Mouse (Mus musculus) kidney, embryonic 14.5 days (tissue): ENCODE data around the gene Clec2g. TPM values are rescaled to one million over a fixed set of nuclear protein-coding genes. Genes with fewer than 3 reads are reported as not detected.

ENCODE experiments used
- ATAC-seq: fragments of 200-750 bp; cut with Nextera tagmentation; 2 replicates; pipeline ENCODE4 v1.8.0; 2017; ENCODE audit warnings: moderate number of reproducible peaks, mild to moderate bottlenecking, moderate TSS enrichment, moderate library complexity; ENCODE audit not compliant: low FRiP score, low TSS enrichment
- H3K27ac ChIP-seq: fragments of 300-500 bp; sonication (generic); 2 replicates; pipeline ENCODE4 v1.5.1; 2014; ENCODE audit warnings: low read depth, mild to moderate bottlenecking, low read length, moderate library complexity, mixed read lengths
- H3K27me3 ChIP-seq: fragments of 300-500 bp; sonication (generic); 2 replicates; pipeline ENCODE4 v1.6.1; 2014; ENCODE audit warnings: mild to moderate bottlenecking, low read length; ENCODE audit not compliant: control insufficient read depth, insufficient read depth
- H3K36me3 ChIP-seq: fragments of 300-500 bp; sonication (generic); 2 replicates; pipeline ENCODE4 v1.6.1; 2014; ENCODE audit warnings: low read length, mixed read lengths; ENCODE audit not compliant: control insufficient read depth, insufficient read depth
- H3K4me1 ChIP-seq: fragments of 300-500 bp; sonication (generic); 2 replicates; pipeline ENCODE4 v1.6.1; 2014; ENCODE audit warnings: low read length, mixed read lengths; ENCODE audit not compliant: control insufficient read depth, insufficient read depth
- H3K4me2 ChIP-seq: fragments of 300-500 bp; sonication (generic); replicated peaks from 2 replicates; pipeline ENCODE4 v1.6.1; 2014; ENCODE audit warnings: low read depth, mild to moderate bottlenecking, low read length
- H3K4me3 ChIP-seq: fragments of 300-500 bp; sonication (generic); 2 replicates; pipeline ENCODE4 v1.5.1; 2014; ENCODE audit warnings: mild to moderate bottlenecking, low read length
- H3K9ac ChIP-seq: fragments of 300-500 bp; sonication (generic); 2 replicates; pipeline ENCODE4 v1.6.1; 2014; ENCODE audit warnings: low read depth, mild to moderate bottlenecking, low read length, moderate library complexity
- H3K9me3 ChIP-seq: fragments of 300-500 bp; sonication (generic); 2 replicates; pipeline ENCODE4 v1.6.1; 2016; ENCODE audit warnings: low read length; ENCODE audit not compliant: control insufficient read depth
- WGBS: fragments of 180-500 bp; shearing (Covaris S2); extraction: QIAGEN DNeasy Blood & Tissue Kit; methylation state at CpG from one replicate; pipeline ENCODE4 v1.1.7; 2014; 5-methylcytosine and 5-hydroxymethylcytosine counted together
- microRNA-seq: library from miRNA; unstranded; fragments of <30 nt; microRNA quantifications from one replicate; pipeline ENCODE4, GENCODE M21; 2016
- polyA plus RNA-seq: library from polyadenylated mRNA; unstranded; fragments of >200 nt; fragmentation: Nextera tagmentation; extraction: Ambion mirVana; gene quantifications from 2 replicates; pipeline ENCODE4 v1.2.1, GENCODE M21; 2014

Clec2g gene
- polyA plus RNA-seq, 1 experiment from 2014 or later = not detected

- Histone ChIP-seq H3K4me3 (no peak overlapping the region), H3K27ac (no peak overlapping the region), H3K4me2 (no peak overlapping the region), H3K9ac (no peak overlapping the region), H3K36me3 (no peaks in the 10 kb centered on the region), H3K9me3 (no peaks in the 10 kb centered on the region), H3K4me1 (no peaks in the 10 kb centered on the region), H3K27me3 (no peaks in the 10 kb centered on the region)
- ATAC-seq = no peak
- WGBS = 49% methylated on average over 6 of the region's 6 CpGs
Measured at GRCm38 (mm10) chr6:129030175-129030824, 96.1 kb downstream of the Clec2g start.

GRCm38 (mm10) chr6:129030964-129031363 is 96.8 kb downstream of the Clec2g start:
- no peak overlapping the region for H3K9ac ChIP-seq
- no peaks in the 10 kb centered on the region for H3K4me1 ChIP-seq
- no peaks in the 10 kb centered on the region for H3K9me3 ChIP-seq
- H3K4me3 ChIP-seq = no peak overlapping the region
- WGBS = 78% methylated on average over 2 of the region's 2 CpGs
- no peaks in the 10 kb centered on the region for H3K27me3 ChIP-seq
- no peak for ATAC-seq
- H3K36me3 ChIP-seq = no peaks in the 10 kb centered on the region
- H3K4me2 ChIP-seq = no peak overlapping the region
- H3K27ac ChIP-seq = no peak overlapping the region

- Histone ChIP-seq H3K4me2 (no peak overlapping the region), H3K27ac (no peak overlapping the region), H3K36me3 (no peaks in the 10 kb centered on the region), H3K9me3 (no peaks in the 10 kb centered on the region), H3K27me3 (no peaks in the 10 kb centered on the region), H3K9ac (no peak overlapping the region), H3K4me3 (no peak overlapping the region), H3K4me1 (no peaks in the 10 kb centered on the region)
- ATAC-seq = no peak
- WGBS = 80% methylated on average over 2 of the region's 2 CpGs
Measured at GRCm38 (mm10) chr6:129033397-129033796, 99.2 kb downstream of the Clec2g start.

Small RNA genes within 50 kb of the gene (microRNA-seq; reads per million reads assigned to microRNA genes)
- gene Gm27336 = not detected
- gene Mir7649 = not detected

Other genes starting within 250 kb of the Clec2g start
- gene Klrb1, start 211.3 kb upstream of the Clec2g start, polyA plus RNA-seq = not detected in 2 replicates
- gene Klrb1c, start 145.2 kb upstream of the Clec2g start, polyA plus RNA-seq = 0.61 TPM in 1 of 2 replicates, not detected in the other
- not detected in 2 replicates for gene Gm44511, start 108.1 kb upstream of the Clec2g start, polyA plus RNA-seq
- gene Klrb1b, start 108.0 kb upstream of the Clec2g start, polyA plus RNA-seq = not detected in 2 replicates
- gene Clec2i, start 46.8 kb upstream of the Clec2g start, polyA plus RNA-seq = 0.23 TPM in 1 of 2 replicates, not detected in the other
- 0.64 and 0.76 TPM in 2 replicates for gene BC035044, start 43.3 kb upstream of the Clec2g start, polyA plus RNA-seq
- 0.28 TPM in 1 of 2 replicates, not detected in the other for gene Klrb1f, start 111.5 kb downstream of the Clec2g start, polyA plus RNA-seq
- not detected in 2 replicates for gene Clec2e, start 166.5 kb downstream of the Clec2g start, polyA plus RNA-seq
- 0.31 and 0.58 TPM in 2 replicates for gene Clec2d, start 246.2 kb downstream of the Clec2g start, polyA plus RNA-seq